Mouse (Mus musculus) limb, embryonic 11.5 days (tissue): ENCODE measurements around the gene Dlgap1. TPM values are rescaled to one million over a fixed set of nuclear protein-coding genes. Genes with fewer than 3 reads are reported as not detected.
A peak's percentile ranks its signal among the peaks of the same experiment; 100 is the strongest.

ENCODE experiments used
- ATAC-seq: fragments of 200-750 bp; cut with Nextera tagmentation; 2 replicates; pipeline ENCODE4 v1.8.0; 2017; ENCODE audit warnings: low read depth; ENCODE audit not compliant: insufficient number of reproducible peaks, low FRiP score, low TSS enrichment
- DNase-seq: peaks from one replicate; pipeline ENCODE4 v3.0.0-alpha.2; 2015; ENCODE audit warnings: low spot score
- H3K27ac ChIP-seq: fragments of 300-500 bp; sonication (generic); replicated peaks from 2 replicates; pipeline ENCODE4 v1.5.1; 2014; ENCODE audit warnings: low read depth, mild to moderate bottlenecking, low read length
- H3K27me3 ChIP-seq: fragments of 300-500 bp; sonication (generic); 2 replicates; pipeline ENCODE4 v1.6.1; 2014; ENCODE audit warnings: mild to moderate bottlenecking, low read length, mixed read lengths; ENCODE audit not compliant: control insufficient read depth, insufficient read depth
- H3K36me3 ChIP-seq: fragments of 300-500 bp; sonication (generic); 2 replicates; pipeline ENCODE4 v1.6.1; 2014; ENCODE audit warnings: mild to moderate bottlenecking, low read length, moderate library complexity, mixed read lengths; ENCODE audit not compliant: control insufficient read depth, insufficient read depth
- H3K4me1 ChIP-seq: fragments of 300-500 bp; sonication (generic); 2 replicates; pipeline ENCODE4 v1.6.1; 2014; ENCODE audit warnings: low read length, mixed read lengths; ENCODE audit not compliant: control insufficient read depth, insufficient read depth
- H3K4me2 ChIP-seq: fragments of 300-500 bp; sonication (generic); 2 replicates; pipeline ENCODE4 v1.6.1; 2014; ENCODE audit warnings: low read depth, mild to moderate bottlenecking, moderate library complexity; ENCODE audit not compliant: severe bottlenecking
- H3K4me3 ChIP-seq: fragments of 300-500 bp; sonication (generic); 2 replicates; pipeline ENCODE4 v1.5.1; 2014; ENCODE audit warnings: low read depth, low read length
- H3K9ac ChIP-seq: fragments of 300-500 bp; sonication (generic); 2 replicates; pipeline ENCODE4 v1.6.1; 2014; ENCODE audit warnings: mild to moderate bottlenecking, low read length
- H3K9me3 ChIP-seq: fragments of 300-500 bp; sonication (generic); 2 replicates; pipeline ENCODE4 v1.6.1; 2016; ENCODE audit warnings: low read length; ENCODE audit not compliant: control insufficient read depth
- WGBS: fragments of 180-500 bp; shearing (Covaris S2); extraction: QIAGEN DNeasy Blood & Tissue Kit; methylation state at CpG from one replicate; pipeline ENCODE4 v1.1.7; 2014; 5-methylcytosine and 5-hydroxymethylcytosine counted together
- polyA plus RNA-seq: library from polyadenylated mRNA; unstranded; fragments of >200 nt; fragmentation: Nextera tagmentation; extraction: Ambion mirVana; gene quantifications from 2 replicates; pipeline ENCODE4 v1.2.1, GENCODE M21; 2014

Dlgap1 gene
- polyA plus RNA-seq, 1 experiment from 2014 or later, result 0.65 TPM

DNA sequence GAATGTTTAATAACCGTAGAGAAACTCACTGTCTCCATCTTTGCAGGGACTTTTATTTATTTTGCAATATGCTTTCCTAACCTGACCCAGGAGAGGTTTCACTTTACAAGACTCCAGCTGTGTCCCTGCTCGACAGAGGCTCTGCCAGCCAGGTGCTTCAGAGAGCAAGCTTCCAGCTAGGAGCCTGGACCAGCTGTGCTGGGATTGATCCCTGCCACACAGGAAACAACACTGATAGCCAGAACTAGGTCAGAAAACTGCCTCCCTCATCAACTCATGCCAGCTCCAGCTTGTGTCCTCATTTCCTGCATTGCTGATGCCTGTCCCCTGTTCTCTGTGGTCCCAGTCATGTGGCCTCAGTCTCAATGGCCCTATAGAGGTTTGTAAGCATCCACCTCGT, 365.3 kb downstream of the Dlgap1 start:
- no peaks in the 10 kb centered on the region for H3K36me3 ChIP-seq
- H3K27me3 ChIP-seq, result no peaks in the 10 kb centered on the region
- no peak overlapping the region for H3K27ac ChIP-seq
- H3K9me3 ChIP-seq, result no peaks in the 10 kb centered on the region
- peak; percentile 79 for ATAC-seq
- H3K9ac ChIP-seq, result no peak overlapping the region
- H3K4me2 ChIP-seq, result no peak overlapping the region
- DNase-seq, result peak; percentile 29
- 22% methylated on average over 3 of the region's 3 CpGs for WGBS
- H3K4me1 ChIP-seq, result peaks cover 7% of the 10 kb centered on the region; the same call in 1 of the 2 replicates
- no peak overlapping the region for H3K4me3 ChIP-seq

DNA sequence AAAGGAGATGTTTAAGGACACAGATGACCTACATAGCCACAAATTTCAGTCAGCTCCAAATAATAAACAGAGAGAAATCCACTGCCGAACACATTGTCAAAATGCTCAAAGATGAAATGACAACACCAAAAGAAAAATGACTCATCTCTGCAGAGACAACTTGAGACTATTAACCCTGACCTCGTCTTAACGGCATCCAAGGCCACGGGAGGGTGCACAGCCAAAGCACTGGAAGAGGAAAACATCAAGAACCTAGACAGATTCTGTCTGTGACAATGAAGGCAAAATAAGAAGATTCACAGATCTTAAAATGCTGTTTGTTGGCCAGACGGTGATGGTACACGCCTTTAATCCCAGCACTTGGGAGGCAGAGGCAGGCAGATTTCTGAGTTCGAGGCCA, 370.9 kb downstream of the Dlgap1 start:
- H3K36me3 ChIP-seq, result no peaks in the 10 kb centered on the region
- H3K4me2 ChIP-seq, result no peak overlapping the region
- ATAC-seq (no peak), DNase-seq (no peak)
- H3K9ac ChIP-seq, result no peak overlapping the region
- H3K27ac ChIP-seq, result no peak overlapping the region
- WGBS, result 92% methylated on average over 7 of the region's 7 CpGs
- H3K9me3 ChIP-seq, result no peaks in the 10 kb centered on the region
- no peaks in the 10 kb centered on the region for H3K27me3 ChIP-seq
- no peak overlapping the region for H3K4me3 ChIP-seq
- H3K4me1 ChIP-seq, result peaks cover 4% of the 10 kb centered on the region; the same call in 1 of the 2 replicates

DNA sequence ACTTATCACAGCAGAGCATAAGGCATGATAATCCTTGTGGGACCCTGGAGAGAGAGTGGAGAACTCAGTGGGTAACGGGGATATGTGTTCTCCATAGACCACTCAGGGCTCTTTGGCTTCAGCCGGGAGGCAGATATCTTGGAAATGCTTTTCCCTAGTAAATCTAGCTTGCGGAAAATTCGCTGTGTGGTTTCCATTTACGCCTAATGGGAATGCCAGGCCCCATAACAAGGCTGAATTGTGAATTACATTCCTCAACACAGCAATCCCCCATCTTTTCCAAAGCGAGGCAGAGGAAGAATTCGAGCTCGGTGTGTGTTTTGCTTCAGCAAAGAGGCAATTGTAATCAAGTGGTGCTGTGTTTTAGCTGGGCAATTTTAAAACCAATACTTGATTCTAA, 372.4 kb downstream of the Dlgap1 start:
- peak overlapping the region; percentile 18; the same call in 1 of the 2 replicates for H3K27ac ChIP-seq
- H3K27me3 ChIP-seq, result no peaks in the 10 kb centered on the region
- ATAC-seq, result 0 out of 2 replicates have a peak, but pooled peaks have one; percentile 37

DNA sequence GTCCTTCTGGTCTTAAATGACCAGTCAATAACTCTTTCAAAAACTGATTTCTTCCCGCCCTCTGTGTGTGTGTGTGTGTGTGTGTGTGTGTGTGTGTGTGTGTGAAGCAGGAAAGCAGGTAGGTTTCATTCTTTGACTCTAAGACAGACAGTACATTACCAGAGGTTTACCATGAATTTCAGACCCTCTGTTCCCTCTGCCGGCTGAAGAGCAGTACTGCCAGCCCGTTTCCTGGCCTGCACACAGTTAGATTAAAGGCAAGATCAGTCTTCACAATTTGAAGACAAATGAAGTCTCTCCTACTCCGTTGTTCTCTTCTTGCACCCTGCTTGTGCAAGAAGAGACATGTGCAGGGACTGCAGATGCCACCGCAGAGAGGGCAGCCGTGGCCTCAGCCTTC, 373.0 kb downstream of the Dlgap1 start:
- Histone ChIP-seq H3K27ac (no peak overlapping the region), H3K27me3 (no peaks in the 10 kb centered on the region), H3K4me2 (no peak overlapping the region), H3K9ac (no peak overlapping the region), H3K36me3 (no peaks in the 10 kb centered on the region), H3K4me1 (peaks cover 4% of the 10 kb centered on the region; the same call in 1 of the 2 replicates), H3K4me3 (no peak overlapping the region), H3K9me3 (no peaks in the 10 kb centered on the region)
- no peak for ATAC-seq
- DNase-seq, result no peak
- WGBS, result 71% methylated on average over 6 of the region's 6 CpGs

More for the DNA sequence above, 372.4 kb downstream of the Dlgap1 start:
- Histone ChIP-seq H3K9me3 (no peaks in the 10 kb centered on the region), H3K4me2 (no peak overlapping the region), H3K9ac (no peak overlapping the region), H3K4me1 (peaks cover 4% of the 10 kb centered on the region; the same call in 1 of the 2 replicates), H3K36me3 (no peaks in the 10 kb centered on the region), H3K4me3 (no peak overlapping the region)
- 56% methylated on average over 8 of the region's 8 CpGs for WGBS
- DNase-seq, result peak; percentile 40

DNA sequence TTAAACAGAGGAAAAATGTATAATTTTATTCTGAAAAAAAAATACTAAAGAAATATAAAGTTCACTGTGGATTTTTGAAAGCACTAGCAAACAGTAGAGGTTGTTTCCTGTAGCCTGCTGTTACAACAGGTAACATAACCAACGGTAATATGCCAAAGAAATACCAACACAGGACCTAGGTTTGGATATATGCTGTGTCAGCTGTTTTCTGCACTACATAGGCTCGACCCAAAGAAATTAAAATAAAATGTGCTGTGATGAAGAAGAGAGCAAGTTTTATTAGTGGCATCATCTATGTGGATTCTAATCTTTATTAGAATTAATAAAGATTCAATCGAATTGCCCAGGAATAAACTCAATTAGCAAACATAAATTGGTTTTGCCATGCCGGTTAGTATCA, 378.5 kb downstream of the Dlgap1 start:
- Histone ChIP-seq H3K4me2 (no peak overlapping the region), H3K36me3 (no peaks in the 10 kb centered on the region), H3K9me3 (no peaks in the 10 kb centered on the region), H3K4me3 (no peak overlapping the region), H3K27me3 (no peaks in the 10 kb centered on the region), H3K27ac (no peak overlapping the region), H3K4me1 (no peaks in the 10 kb centered on the region), H3K9ac (no peak overlapping the region)
- DNase-seq (no peak), ATAC-seq (no peak)
- 85% methylated on average over 4 of the region's 4 CpGs for WGBS

DNA sequence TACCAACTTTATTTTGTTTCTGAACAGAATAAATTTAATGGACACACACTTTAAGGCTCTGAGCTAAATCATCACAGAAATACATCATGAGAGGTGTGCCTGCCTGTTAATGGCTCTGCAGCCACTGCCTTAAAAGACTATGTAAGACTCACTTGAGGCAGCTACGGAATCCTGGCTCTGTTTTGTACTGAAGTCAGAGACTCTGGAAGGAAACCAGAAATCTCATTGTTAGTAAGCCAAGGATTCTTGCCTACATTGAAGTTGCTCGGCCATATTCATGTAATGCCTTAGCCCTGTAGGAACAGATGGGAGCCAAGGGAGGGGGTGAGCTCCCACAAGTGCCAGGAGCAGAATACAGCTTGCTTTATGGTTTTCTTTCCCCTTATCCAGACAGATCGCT, 394.7 kb downstream of the Dlgap1 start:
- H3K9me3 ChIP-seq, result no peaks in the 10 kb centered on the region
- H3K9ac ChIP-seq, result no peak overlapping the region
- no peak for DNase-seq
- H3K36me3 ChIP-seq, result no peaks in the 10 kb centered on the region
- H3K4me1 ChIP-seq, result 0 out of 2 replicates have a peak, but pooled peaks cover 2% of the 10 kb centered on the region
- H3K4me3 ChIP-seq, result no peak overlapping the region
- 67% methylated on average over 3 of the region's 3 CpGs for WGBS
- no peak overlapping the region for H3K4me2 ChIP-seq
- H3K27ac ChIP-seq, result no peak overlapping the region
- no peaks in the 10 kb centered on the region for H3K27me3 ChIP-seq
- no peak for ATAC-seq

DNA sequence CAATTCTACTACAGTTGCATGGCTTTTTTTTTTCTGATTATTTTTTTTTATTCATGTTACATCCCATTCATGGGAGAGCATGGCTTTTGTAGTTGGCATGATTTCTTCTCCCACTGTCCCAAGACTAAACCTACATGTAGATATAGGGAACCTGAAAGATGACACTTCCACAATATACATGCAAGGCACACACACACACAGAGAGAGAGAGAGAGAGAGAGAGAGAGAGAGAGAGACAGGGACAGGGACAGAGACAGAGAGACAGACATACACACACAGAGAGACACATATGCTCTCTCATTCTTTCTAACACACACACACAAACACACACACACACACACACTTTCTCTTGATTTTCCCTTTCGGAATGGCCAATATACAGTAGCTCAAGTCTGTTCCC, 395.1 kb downstream of the Dlgap1 start:
- Histone ChIP-seq H3K27ac (no peak overlapping the region), H3K4me2 (no peak overlapping the region), H3K4me1 (0 out of 2 replicates have a peak, but pooled peaks cover 2% of the 10 kb centered on the region), H3K27me3 (no peaks in the 10 kb centered on the region), H3K4me3 (no peak overlapping the region), H3K36me3 (no peaks in the 10 kb centered on the region), H3K9ac (no peak overlapping the region), H3K9me3 (no peaks in the 10 kb centered on the region)
- DNase-seq (no peak), ATAC-seq (no peak)
- 96% methylated on average over 1 of the region's 1 CpGs for WGBS

DNA sequence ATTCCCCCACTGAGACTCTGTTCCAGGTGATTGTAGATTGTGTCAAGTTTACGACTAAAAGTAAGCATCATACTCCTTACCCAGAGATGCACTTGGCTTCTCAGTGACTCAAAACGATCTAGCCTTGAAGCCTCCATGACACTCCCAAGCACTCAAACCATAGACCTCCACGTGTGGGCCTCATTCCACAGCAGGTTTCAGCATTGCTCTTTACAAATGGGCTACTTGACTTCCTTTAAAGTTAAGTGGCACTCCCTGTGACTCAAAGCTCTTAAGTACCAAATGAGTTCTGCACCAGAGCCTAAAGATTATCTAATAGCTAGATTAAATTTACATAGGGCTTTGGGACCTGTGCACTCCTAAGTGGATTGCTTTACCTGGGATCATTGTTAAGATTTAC, 400.3 kb downstream of the Dlgap1 start:
- Histone ChIP-seq H3K27ac (no peak overlapping the region), H3K9ac (no peak overlapping the region), H3K9me3 (no peaks in the 10 kb centered on the region), H3K27me3 (no peaks in the 10 kb centered on the region), H3K4me1 (0 out of 2 replicates have a peak, but pooled peaks cover 2% of the 10 kb centered on the region), H3K36me3 (no peaks in the 10 kb centered on the region), H3K4me2 (no peak overlapping the region), H3K4me3 (no peak overlapping the region)
- no peak for DNase-seq
- WGBS, result 81% methylated on average over 3 of the region's 3 CpGs
- no peak for ATAC-seq

DNA sequence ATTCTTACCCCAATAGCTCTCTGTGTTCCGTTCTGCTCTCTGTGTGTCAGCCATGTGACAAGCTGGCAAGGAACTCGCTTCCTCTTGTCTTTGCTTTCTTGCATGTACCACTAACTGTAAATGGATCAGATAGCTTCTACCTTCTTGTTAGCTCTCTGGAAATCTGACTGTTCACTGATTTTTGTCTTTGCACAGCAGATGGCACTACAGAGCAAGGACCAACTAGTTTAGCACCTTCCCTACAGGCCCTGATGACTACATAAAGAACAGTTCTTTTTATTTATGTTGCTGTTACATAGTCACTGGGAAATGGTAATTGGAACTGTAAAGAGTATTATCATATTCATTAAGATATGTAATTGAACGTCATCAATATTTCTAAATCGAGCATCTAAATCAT, 408.1 kb downstream of the Dlgap1 start:
- 75% methylated on average over 4 of the region's 4 CpGs for WGBS
- DNase-seq (no peak), ATAC-seq (no peak)
- H3K4me3 ChIP-seq, result no peak overlapping the region
- H3K4me1 ChIP-seq, result no peaks in the 10 kb centered on the region
- no peaks in the 10 kb centered on the region for H3K27me3 ChIP-seq
- H3K9ac ChIP-seq, result no peak overlapping the region
- no peak overlapping the region for H3K4me2 ChIP-seq
- H3K27ac ChIP-seq, result no peak overlapping the region
- no peaks in the 10 kb centered on the region for H3K36me3 ChIP-seq
- H3K9me3 ChIP-seq, result no peaks in the 10 kb centered on the region
